Mouse (Mus musculus) embryo, embryonic 11 days (tissue): ENCODE results near the gene Vps45.

Source experiments
- DNase-seq: peaks from one replicate; pipeline ENCODE4 v3.0.0-alpha.2; 2015

Vps45 gene

DNA sequence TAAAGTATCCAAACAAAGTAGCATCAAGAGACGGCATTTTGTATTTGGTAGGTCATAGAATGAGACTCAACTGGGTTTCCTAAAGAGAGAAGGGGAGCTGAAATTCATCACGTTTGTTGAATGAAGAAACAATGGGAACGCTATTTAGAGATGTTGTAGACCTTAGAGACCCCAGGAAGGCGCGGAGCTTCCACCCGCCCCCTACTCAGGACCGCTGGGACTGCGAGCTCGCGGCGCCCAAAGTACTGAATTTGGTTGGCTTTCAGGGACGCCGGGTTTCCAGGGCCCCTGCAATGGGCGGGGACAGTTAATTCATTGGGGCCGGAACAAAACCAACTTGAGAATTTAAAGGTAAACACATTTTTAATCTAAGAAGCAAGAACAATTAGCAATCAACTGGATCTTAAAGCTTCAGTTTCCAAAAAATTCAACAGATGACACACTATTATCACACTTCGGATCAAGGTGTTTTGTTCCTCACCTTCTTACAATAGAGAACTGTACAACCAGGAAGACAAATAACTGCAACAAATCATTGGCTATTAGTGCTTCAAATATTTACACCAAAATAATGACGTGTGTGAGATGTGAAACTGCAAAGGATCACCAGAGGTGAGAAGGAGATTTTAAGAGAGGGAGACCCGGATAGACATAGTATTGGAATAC, at the start of gene Vps45:
Gene Vps45 (minus strand): TSS at position 236 of the 666 bp plus-strand sequence.
- DNase-seq, result peak; percentile 84

DNA sequence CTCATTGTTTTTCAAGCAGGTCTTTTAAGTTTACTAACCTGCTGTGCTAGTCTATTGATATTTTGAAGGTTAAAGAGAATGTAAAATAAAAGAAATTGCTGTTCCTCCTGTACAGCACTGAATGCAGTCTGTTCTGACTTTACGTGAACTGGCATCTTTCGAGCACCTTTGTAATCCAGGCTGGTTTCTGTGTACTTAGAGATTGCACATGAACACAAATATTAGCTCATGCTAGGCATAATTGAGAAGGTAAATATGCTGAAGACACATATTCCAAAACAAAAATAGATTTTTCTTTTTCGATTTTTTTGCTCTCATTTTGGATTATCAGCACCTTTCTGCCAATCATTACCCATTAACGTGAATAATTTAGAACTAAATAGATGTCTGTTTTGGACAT, 47.9 kb upstream of the Vps45 start:
- no peak for DNase-seq

DNA sequence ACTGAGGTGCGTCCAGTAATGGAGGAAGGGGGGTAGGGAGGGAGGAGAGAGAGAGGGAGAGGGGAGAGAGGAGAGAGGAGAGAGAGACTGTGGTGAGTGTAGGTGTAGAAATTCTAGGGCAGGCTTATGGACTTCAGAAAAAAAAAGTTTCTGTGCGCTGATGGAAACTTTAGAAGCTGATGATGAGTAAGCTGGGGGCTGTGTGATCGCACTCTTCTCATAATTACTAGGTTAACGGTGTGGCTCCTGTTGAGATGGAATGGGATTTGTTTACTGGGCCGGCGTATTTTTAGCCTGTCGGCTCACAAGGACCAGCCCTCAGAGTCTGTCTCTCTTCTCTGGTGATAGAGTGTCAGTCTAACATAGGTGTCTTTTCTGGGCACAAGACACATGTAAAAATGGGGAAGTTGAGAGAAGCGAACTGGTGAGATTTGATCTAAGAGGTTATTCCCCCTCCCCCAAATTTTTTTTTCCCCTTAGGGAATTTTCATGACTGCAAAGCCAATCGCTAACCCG, 47.0 kb upstream of the Vps45 start:
- no peak for DNase-seq

DNA sequence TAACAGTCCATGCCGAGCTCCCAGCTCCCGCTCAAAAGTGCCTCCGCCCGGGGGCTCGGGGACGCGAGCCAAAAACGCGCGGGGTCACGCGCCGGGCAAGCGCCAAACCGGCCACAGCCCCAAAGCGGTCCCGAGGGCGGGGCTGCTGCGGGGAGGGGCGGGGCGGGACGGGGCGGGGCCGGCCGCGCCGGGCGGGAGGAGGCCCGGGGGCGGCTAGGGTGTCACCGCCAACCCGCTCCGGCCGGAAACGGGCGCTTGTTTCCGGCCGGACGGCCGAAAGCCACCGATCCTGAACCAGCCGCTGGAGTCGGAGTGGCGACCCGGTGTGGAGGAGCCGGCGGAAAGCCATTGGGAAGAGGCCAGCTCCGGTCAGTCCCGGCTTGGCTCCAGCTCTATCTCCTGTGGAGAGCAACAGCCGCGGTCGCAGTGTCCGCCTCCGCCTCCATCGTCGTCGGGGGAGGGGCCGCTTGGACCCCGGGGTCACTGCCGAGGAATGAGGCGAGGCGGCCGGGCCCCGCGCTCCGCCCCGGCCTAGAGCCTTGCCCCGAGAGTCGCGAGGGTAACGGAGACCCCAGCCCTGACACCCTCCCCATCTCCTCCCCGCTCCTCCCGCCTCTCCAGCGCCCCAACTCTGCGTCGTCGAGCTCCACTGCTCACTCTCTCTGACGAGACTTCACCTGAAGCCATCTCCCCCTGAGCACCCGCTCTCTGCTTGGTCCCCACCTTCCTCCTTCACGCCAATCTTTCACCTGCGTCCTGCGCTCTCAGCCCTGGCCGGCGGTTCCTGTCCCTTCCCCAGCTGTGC, 46.2 kb upstream of the Vps45 start, which contains the start of gene Otud7b:
Gene Otud7b (plus strand): TSS at position 267 of the 805 bp plus-strand sequence.
- peak; percentile 92 for DNase-seq

DNA sequence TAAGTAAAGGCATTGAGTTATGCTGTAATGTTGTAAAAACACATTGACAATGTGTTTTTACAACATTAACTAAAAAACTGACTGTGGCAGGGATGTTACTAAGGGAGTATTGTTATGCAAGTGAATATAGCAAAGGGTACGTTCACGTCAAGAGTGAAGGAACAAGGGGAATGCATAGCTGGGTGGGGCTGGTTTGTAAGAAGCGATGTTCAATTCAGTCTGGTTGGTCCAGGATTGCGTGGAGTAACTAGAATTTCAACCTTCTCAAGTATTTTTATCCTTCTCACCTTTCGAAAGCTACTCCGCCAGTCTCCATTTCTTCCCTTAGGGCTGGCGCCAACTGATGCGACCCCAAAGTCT, 45.6 kb upstream of the Vps45 start:
- DNase-seq, result no peak

DNA sequence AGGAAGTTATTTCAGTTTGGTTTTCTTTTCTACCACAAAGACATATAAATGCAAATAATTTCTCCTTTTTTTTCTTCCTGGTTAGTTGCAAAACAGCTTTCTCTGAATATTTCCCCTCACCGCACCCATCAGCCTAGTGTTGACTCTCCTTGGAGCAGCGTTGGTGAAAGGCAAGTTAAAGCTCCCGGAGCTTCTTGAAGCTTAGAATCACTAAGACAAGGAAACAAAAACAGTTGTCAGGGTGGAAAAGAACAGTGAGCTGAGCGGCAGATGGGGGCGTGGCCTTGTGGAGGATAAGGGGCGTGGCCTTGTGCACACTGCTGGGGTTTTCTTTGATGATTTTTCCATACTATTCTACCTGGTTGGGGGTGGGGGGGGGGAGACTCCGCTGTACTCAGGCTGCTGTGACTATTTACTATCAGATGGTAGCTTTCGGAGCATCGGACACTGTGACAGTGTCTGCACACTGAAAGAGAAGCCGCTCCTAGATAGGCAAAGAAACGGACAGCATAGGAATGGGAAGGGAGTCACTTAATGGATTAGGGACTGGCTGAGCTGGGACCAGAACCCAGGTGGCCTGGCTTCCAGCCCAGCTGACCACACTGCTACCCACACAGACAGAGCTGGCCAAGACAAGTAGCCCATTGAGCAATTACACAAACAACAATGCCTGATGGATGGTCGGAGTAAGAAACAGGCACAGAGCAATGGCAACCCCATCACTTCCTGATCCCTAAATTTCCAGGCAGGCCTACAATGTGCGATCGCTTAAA, 44.0 kb upstream of the Vps45 start:
- peak; percentile 86 for DNase-seq

DNA sequence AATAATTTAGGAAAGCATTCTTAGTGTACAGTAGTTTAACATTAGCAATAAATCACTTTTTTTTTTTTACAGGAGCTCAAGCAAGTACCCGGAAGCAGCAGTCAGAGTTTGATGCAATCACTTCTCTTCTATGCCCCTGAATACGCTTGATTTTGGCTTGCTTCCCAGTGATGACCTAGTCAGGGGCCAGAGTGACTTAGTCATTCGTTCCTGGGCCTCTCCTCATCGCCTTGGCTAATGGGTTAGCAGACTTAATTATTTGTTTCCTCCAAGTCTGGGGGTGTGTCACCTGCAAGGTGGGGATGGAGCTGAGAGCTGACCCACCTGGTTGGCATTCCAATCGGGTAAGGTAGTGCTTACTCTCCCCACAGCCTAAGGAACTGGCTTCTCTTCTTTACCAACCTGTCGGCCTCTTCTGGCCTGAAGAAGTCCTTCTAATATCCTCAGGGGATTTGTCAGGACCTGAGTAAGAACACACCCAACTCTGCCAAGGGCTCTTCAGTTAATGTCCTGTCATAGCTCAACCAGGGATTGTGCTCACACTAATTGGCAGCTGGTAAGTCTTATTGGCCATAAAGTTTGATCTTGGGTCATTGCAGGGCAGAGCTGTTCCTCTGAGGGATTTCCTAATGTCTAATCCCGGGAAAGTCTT, 40.5 kb upstream of the Vps45 start:
- DNase-seq, result no peak

DNA sequence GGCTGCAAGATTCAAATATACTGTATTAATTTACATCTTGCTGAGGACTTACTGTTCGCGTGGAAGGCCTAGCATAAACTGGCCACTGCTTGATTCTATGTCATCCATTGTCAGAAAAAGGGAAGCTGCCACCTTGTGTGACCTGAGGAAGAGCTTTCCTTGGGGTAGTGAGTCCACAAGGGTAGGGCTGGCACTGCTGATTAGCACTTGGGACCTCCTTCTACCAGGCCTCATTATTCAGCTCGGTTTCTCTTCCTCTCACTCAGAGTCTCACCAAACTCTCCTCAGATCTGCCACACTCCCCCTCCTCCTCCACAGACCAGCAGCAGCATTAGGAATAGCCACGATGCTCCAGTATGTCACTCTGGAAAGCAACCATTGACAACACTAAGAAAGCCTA, 39.9 kb upstream of the Vps45 start:
- no peak for DNase-seq

DNA sequence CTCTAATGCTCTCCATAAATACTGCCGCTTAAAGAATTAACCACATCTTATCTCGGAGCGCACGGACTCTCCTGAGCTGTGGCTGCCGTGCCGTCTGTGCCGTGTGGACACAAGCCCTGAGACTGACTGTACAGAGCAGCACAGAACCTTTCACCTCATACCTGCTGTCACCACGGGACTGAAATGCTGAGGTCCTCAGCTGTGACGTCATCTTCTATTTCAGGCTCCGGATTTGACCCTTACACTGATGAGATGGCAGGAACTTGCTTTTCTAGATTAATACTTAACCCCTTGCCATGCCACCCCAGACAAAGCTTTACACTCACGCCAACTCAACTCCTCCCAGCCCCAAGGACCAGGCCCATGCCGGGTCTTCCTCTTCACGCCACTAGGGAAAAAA, 35.9 kb upstream of the Vps45 start:
- DNase-seq, result no peak

DNA sequence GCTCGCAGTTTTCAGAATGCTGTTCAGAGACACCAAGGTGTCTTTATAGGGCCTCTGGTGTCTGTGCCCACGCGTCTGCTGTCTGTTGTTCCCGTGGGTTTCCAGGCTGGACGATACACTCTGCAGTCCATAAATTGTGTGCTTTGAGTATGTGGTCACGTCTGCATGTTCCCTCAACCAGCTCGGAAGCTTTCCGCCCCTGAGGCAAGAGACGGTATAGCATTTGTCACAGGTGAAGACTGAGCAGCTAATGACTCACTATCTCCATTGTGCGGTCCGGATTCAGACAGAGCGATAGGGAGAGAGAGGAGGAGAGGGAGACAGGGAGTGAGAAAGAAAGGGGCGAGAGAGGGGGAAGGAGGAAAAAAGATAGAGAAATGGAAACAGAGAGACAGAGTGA, 35.2 kb upstream of the Vps45 start:
- DNase-seq, result no peak

DNA sequence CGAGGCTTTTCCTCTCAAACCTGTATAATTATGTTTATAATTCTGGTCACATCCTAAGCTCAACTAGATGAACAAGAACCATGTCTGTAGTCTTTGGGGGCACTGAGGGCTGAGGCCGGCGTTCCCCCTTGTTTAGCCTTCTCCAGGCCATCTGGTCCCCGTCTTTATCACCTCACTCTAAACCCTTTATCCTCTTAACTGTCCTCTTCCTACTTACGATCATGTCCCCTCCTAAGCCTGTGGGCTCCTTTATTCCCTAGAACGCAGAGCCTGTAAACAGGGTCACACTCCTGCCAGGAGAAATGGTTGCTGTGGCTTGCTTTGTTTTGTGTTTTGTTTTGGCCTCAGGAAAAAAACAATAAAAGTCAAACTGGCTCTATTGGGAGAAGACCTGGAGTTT, 33.7 kb upstream of the Vps45 start:
- no peak for DNase-seq

DNA sequence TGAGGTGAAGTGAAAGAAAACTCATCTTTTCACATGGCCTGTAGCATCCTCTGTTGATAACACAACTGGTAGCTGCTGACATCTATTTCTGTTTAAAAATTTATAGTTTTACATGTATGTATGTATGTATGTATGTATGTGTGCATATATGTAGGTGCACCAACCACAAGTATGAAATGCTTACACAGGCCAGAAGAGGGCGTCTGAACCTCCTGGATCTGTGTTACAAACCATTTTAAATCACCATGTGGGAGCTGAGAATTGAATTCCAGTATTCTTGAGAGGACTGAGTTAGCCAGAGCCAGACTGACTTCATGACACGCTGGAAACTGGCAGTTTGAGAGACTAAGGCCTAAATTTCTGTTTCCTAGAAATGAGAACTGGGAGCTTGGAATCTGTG, 32.9 kb upstream of the Vps45 start:
- no peak for DNase-seq

DNA sequence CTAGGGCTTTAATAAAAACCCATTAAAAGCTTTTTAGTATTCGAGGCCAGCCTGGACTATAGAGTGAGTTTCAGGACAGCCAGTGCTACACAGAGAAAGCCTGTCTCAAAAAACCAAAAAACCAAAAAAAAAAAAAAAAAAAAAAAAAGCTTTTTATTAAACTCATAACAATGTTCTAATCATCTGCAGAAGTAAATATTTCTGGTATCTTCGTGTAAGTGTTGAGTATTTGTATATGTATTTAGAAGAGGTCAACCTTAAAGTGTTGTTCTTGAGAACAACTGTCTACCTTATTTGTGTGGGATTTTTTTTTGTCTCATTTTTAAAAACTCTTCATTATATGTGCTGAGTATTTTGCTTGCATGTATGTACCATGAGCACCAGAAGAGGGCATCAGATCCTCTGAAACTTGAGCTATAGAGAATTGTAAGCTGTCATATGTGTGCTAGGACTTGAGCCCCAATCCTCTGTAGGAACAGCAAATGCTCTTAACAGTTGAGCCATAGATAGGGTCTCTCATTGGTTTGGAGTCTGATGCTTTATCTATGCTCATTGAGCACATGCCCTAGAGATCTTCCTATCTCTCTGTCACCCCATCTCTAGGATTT, 31.7 kb upstream of the Vps45 start:
- DNase-seq, result no peak

DNA sequence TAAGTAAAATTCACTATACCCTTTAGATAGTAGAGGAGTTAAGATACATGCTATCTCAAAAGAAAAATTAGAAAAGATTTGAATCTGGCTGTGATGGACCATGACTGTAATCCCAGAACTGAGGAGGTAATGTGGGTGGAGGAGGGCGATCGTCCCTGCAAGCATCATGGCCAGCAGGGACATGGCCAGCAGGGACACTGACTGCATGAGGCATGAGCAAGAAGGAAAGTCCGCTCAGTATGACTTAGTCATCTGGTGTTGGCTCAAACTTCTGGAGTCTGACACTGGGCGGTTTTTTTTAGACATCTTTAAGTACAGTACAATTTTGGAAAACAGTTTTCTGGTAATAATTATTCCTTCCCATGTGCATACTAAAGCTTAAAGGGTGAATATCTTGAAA, 29.5 kb upstream of the Vps45 start:
- no peak for DNase-seq

DNA sequence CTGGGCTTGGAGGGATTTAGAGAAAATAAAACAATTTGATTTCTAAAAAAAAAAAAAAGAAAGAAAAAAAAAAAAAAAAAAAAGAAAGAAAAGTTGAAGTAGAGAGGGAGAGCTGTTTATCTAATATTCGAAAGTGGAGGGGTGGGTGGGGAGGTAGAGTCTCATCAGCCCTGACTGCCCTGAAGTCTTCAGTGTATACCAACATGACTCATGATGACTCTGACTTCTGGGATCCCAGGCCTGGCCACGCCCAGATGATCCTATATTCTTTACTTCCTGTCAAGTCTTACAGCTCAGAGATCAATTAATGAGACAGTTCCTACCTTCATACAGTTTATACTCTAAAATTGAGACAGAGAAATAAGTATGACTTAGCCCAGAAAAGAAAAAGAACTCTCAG, 29.0 kb upstream of the Vps45 start:
- no peak for DNase-seq

DNA sequence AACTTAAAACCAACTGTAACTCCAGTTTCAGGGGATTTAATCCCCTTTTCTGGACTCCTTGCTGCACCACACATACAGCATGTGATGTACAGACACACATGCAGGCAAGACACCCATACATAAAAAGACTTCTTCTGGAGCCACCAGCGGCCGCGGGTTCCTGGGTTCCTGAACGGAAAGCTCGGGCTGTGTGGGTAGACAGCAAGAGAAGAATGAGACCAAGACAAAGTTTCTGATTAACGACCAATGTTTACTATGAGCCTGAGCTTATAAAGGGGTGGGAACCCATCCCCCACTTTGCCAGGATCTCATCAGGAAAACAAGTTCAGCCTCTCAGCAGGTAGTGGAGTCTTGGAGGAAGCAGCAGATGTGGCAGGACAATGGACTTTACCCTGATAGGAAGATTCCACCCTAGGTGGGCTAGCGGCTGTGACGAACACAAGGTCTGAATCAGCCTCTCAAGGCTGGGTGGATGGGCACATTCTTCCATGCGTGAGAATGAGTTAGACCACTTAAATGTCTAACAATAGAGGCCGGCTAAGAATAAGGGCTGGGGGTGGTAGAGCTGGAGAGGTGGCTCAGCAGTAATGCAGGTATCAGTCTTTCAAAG, 26.0 kb upstream of the Vps45 start:
- DNase-seq, result no peak

DNA sequence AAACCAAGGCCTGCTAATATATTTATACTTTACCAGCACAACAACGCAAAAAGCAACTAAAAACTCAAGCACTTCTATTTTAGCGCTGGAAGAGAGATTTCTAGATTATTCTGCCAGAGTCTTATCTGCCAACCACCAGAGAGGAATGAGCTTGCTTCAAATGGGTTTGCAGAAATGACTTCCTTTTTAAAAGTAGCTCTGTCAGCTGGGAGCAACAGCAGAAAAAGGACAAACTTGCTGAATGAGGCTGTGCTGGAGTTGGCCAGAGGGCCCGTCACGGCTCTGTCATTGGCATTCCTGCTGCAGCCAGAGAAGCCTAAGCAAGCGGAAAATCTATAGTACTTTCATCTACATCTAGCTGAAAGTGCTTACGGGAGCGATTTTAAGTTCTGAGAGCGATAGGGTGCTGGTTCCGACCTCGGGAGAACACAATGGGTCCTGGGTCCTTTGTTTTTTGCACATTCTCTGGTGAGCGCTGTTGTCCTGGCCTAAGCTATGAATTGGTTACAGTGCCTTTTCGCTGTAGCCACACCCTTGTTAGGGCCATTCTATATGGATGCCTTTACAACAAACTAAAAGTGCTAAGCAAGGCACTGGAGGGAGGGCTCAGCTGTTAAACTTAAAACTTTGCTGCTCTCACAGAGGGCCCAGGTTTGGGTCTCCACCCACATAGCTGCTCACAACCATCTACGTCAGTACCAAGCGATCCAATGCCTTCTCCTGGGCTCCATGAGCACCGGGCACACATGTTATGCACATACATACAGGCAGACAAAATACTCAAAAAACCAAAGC, 24.6 kb upstream of the Vps45 start:
- DNase-seq, result no peak

DNA sequence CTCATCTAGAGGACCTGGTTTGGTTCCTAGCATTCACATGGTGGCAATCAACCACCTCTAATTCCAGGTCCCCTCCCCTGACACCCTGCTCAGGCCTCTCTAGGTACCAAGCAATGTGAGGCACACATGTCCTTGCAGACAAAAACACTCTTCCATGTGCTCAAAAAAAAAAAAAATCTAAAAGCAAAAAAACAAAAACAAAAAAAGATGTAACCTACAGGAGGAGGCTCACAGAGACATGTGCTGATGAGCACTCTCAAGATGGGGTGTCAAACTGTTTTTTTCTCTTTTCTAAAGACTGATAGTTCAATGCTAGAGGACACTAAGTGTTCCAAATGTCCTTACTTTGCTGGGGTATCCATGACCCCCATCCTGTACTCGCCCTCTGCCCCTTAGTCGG, 23.8 kb upstream of the Vps45 start:
- no peak for DNase-seq

DNA sequence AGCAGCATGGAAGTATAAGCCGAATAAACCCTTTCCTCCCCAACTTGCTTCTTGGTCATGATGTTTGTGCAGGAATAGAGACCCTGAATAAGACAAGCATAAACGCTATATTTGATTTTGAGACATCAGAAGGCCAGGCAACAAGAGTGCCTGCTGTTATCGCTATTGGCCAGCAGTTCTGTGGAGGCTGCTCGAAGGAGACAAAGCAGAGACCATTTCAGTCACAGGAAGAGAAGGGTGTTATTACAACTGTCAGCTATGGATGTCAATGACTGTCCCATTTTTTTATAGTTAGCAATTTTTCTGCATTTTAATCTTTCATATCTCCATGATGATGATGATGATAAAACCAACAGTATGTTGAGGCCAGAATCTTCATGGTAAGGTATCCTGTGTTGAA, 23.4 kb upstream of the Vps45 start:
- no peak for DNase-seq

DNA sequence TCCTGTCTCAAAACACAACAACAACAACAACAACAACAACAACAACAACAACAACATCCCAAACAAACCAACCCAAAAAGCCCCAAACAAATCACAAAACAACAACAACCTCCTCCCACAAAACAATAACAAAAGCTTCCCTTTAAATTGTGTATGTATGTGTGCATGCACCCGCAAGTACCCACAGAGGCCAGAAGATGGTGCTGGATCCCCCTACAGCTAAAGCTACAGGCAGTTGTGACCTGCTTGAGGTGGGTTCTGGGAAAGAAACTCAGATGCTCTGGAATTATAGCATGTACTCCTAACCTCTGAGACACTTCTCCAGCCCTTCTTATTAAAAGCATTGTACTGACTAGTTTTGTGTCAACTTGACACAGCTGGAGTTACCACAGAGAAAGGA, 22.7 kb upstream of the Vps45 start:
- peak; percentile 64 for DNase-seq

DNA sequence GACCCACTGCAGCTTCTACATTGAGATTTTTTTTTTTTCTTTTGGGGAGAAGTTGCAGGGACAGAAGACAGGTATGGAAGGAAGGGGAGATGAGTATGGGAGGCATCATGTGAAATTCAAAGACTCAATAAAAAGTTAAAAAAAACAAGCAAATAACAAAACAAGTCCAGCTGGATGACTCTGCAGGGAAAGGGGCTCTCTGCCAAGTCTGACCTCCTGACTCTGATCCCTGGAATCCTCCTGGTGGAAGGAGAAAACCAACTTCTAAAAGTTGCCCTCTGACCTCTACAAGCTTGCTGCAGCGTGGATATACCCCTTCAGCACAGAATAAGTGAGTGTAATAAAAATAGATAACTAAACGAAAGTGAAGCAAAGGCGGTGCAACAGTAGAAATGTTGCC, 20.4 kb upstream of the Vps45 start:
- no peak for DNase-seq
